Mouse (Mus musculus) forebrain, embryonic 14.5 days (tissue): ENCODE data around the gene Celsr1. TPM values are rescaled to one million over a fixed set of nuclear protein-coding genes. Genes with fewer than 3 reads are reported as not detected.

ENCODE experiments used
- ATAC-seq: fragments of 200-750 bp; cut with Nextera tagmentation; 2 replicates; pipeline ENCODE4 v1.8.0; 2017; ENCODE audit warnings: mild to moderate bottlenecking, moderate library complexity
- DNase-seq: peaks from one replicate; pipeline ENCODE4 v3.0.0-alpha.2; 2015; ENCODE audit warnings: low spot score
- H3K27ac ChIP-seq: fragments of 300-500 bp; sonication (generic); 2 replicates; pipeline ENCODE4 v1.5.1; 2014; ENCODE audit warnings: low read depth, mild to moderate bottlenecking, control low read depth, low read length, moderate library complexity
- H3K27me3 ChIP-seq: fragments of 300-500 bp; sonication (generic); replicated peaks from 2 replicates; pipeline ENCODE4 v1.6.1; 2014; ENCODE audit warnings: low read length, control low read depth, mixed read lengths; ENCODE audit not compliant: control insufficient read depth, insufficient read depth
- H3K36me3 ChIP-seq: fragments of 300-500 bp; sonication (generic); 2 replicates; pipeline ENCODE4 v1.6.1; 2014; ENCODE audit warnings: low read length, control low read depth; ENCODE audit not compliant: control insufficient read depth, insufficient read depth
- H3K4me1 ChIP-seq: fragments of 300-500 bp; sonication (generic); 2 replicates; pipeline ENCODE4 v1.6.1; 2014; ENCODE audit warnings: antibody characterized with exemption, low read length, control low read depth; ENCODE audit not compliant: control insufficient read depth, insufficient read depth
- H3K4me2 ChIP-seq: fragments of 300-500 bp; sonication (generic); 2 replicates; pipeline ENCODE4 v1.6.1; 2014; ENCODE audit warnings: mild to moderate bottlenecking, control low read depth, low read length
- H3K4me3 ChIP-seq: fragments of 300-500 bp; sonication (generic); 2 replicates; pipeline ENCODE4 v1.5.1; 2014; ENCODE audit warnings: low read depth, low read length, control low read depth
- H3K9ac ChIP-seq: fragments of 300-500 bp; sonication (generic); 2 replicates; pipeline ENCODE4 v1.6.1; 2014; ENCODE audit warnings: mild to moderate bottlenecking, low read length, control low read depth, moderate library complexity
- H3K9me3 ChIP-seq: fragments of 300-500 bp; sonication (generic); replicated peaks from 2 replicates; pipeline ENCODE4 v1.6.1; 2016; ENCODE audit warnings: low read length, control low read depth, mixed read lengths; ENCODE audit not compliant: control insufficient read depth
- WGBS: fragments of 180-500 bp; shearing (Covaris S2); extraction: QIAGEN DNeasy Blood & Tissue Kit; methylation state at CpG from one replicate; pipeline ENCODE4 v1.1.7; 2014; 5-methylcytosine and 5-hydroxymethylcytosine counted together
- polyA plus RNA-seq: library from polyadenylated mRNA; unstranded; fragments of >200 nt; fragmentation: Nextera tagmentation; extraction: Ambion mirVana; gene quantifications from 2 replicates; pipeline ENCODE4 v1.2.1, GENCODE M21; 2014

The Celsr1 gene
- polyA plus RNA-seq, 1 experiment from 2014 or later: 9.6 TPM

DNA sequence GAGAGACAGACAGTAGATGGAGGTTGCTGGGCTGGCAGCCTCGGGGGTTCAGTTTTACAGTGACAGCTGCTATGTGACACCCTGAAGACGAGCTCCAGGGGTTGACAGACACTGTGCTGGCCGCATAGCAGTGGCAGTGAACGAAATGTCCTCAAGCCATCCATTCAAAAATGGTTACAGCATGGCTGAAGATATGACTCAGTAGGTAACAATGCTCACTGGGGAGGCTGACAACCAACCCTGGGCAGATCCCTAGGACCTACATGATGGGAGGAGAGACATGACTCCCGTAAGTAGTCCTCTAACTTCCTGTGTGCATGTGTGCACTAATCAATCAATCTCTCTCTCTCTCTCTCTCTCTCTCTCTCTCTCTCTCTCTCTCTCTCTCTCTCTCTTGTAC is 45.7 kb downstream of the Celsr1 start:
- H3K4me2 ChIP-seq: no peak overlapping the region
- ATAC-seq (no peak), DNase-seq (no peak)
- 70% methylated on average over 5 of the region's 5 CpGs for WGBS
- no peaks in the 10 kb centered on the region for H3K9me3 ChIP-seq
- H3K36me3 ChIP-seq: no peaks in the 10 kb centered on the region
- H3K4me3 ChIP-seq: no peak overlapping the region
- H3K27ac ChIP-seq: no peak overlapping the region
- H3K9ac ChIP-seq: no peak overlapping the region
- H3K4me1 ChIP-seq: peaks cover 40% of the 10 kb centered on the region
- no peaks in the 10 kb centered on the region for H3K27me3 ChIP-seq

DNA sequence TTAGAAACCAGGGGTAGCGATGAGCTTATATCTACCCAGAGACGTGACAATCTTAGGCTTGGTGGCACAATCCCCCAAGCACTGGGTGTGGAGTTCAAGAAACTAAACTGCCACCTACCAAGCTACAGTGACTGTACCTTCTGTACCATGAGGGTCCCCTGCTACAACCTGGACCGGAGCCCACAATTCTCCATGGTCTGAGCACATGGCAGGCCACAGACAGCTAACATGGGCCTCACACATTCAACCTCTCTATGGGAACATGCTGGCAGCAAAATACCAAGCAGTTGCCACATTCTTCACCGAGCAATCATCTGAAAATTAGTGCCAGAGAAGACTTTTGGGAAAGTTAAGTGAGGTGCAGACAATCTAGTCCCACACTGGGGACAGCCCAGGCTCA is 47.4 kb downstream of the Celsr1 start:
- no peaks in the 10 kb centered on the region for H3K9me3 ChIP-seq
- H3K27ac ChIP-seq: 0 out of 2 replicates have a peak overlapping the region, but pooled peaks have one; percentile 10
- no peak for DNase-seq
- no peak overlapping the region for H3K9ac ChIP-seq
- no peak overlapping the region for H3K4me3 ChIP-seq
- H3K36me3 ChIP-seq: no peaks in the 10 kb centered on the region
- H3K4me1 ChIP-seq: peaks cover 25% of the 10 kb centered on the region
- ATAC-seq: no peak
- H3K27me3 ChIP-seq: no peaks in the 10 kb centered on the region
- 86% methylated on average over 4 of the region's 4 CpGs for WGBS
- no peak overlapping the region for H3K4me2 ChIP-seq

DNA sequence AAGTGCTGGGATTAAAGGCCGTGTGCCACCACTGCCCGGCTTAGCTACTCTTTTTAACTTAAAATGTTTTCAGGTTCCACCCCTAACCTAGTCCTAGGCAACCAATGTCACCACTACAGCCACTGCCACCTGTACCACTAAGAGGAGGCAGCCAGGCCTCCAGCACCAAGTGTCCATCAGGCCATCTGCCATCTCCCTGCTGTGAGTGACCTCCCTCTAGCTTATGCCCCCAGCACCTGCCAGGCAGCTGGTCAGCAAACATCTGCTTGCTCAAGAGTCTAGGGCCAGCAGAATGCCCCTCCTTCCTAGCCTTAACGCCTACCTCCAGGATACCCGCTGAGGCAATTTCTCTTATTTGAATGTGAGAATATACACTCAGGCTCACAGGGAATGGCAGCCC is 48.0 kb downstream of the Celsr1 start:
- Histone ChIP-seq H3K36me3 (no peaks in the 10 kb centered on the region), H3K4me2 (no peak overlapping the region), H3K4me1 (peaks cover 20% of the 10 kb centered on the region), H3K27ac (no peak overlapping the region), H3K4me3 (no peak overlapping the region), H3K9me3 (no peaks in the 10 kb centered on the region), H3K9ac (no peak overlapping the region), H3K27me3 (no peaks in the 10 kb centered on the region)
- DNase-seq: no peak
- no peak for ATAC-seq
- WGBS: 73% methylated on average over 4 of the region's 4 CpGs

DNA sequence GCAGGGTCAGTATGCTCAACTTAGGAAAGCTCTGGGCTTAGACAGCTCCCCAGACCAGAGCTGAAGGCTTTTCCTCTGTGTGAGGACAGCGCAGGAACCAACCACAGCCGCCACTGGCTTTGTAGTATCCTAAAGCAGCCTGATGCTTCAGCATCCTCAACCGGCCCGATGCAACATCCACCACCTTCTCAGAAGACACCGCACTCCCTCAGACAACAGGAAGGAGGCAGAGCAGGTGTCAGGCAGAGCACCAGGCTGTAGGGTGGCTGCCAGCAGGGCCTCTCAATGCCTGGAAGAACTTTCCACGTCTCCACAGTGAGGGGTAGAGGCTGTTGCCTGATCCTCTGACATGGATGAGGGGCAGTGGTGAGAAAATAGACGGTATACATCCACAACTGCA is 50.4 kb downstream of the Celsr1 start:
- no peak for ATAC-seq
- no peak overlapping the region for H3K27ac ChIP-seq
- WGBS: 91% methylated on average over 7 of the region's 7 CpGs

DNA sequence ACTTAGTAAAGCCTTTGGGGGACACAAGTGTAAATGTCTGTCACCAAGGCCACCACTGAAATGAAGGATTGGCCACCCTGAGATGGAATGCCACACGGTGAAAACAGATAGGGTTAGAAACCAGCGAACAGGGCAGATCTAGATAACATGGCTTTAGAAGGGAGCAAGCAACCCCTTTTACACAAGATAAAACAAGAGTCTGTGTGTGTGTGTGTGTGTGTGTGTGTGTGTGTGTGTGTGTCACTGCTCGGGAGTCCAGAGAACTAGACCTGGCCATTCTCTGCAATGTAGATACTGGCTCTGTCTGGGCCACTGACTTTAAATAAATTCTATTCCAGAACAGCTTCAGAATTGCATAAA is 51.2 kb downstream of the Celsr1 start:
- Histone ChIP-seq H3K36me3 (peaks cover 7% of the 10 kb centered on the region; the same call in 1 of the 2 replicates), H3K27ac (no peak overlapping the region), H3K4me1 (peaks cover 19% of the 10 kb centered on the region), H3K4me3 (no peak overlapping the region), H3K27me3 (no peaks in the 10 kb centered on the region), H3K9ac (no peak overlapping the region), H3K9me3 (no peaks in the 10 kb centered on the region), H3K4me2 (no peak overlapping the region)
- WGBS: 86% methylated on average over 3 of the region's 3 CpGs
- ATAC-seq (no peak), DNase-seq (no peak)

More for the DNA sequence above, 50.4 kb downstream of the Celsr1 start:
- H3K9me3 ChIP-seq: no peaks in the 10 kb centered on the region
- H3K4me3 ChIP-seq: no peak overlapping the region
- no peak overlapping the region for H3K4me2 ChIP-seq
- peaks cover 20% of the 10 kb centered on the region for H3K4me1 ChIP-seq
- H3K9ac ChIP-seq: no peak overlapping the region
- peaks cover 4% of the 10 kb centered on the region; the same call in 1 of the 2 replicates for H3K36me3 ChIP-seq
- DNase-seq: no peak
- H3K27me3 ChIP-seq: no peaks in the 10 kb centered on the region

- no peaks in the 10 kb centered on the region for H3K9me3 ChIP-seq
- H3K4me1 ChIP-seq: peaks cover 24% of the 10 kb centered on the region
- 72% methylated on average over 11 of the region's 11 CpGs for WGBS
- no peak overlapping the region for H3K27ac ChIP-seq
- no peak overlapping the region for H3K4me3 ChIP-seq
- H3K4me2 ChIP-seq: no peak overlapping the region
- no peak for DNase-seq
- H3K36me3 ChIP-seq: peaks cover 7% of the 10 kb centered on the region; the same call in 1 of the 2 replicates
- no peak overlapping the region for H3K9ac ChIP-seq
- ATAC-seq: no peak
- no peaks in the 10 kb centered on the region for H3K27me3 ChIP-seq
These were observed 51.7 kb downstream of the Celsr1 start for GRCm38 (mm10) chr15:85981768-85982415.

GRCm38 (mm10) chr15:85977086-85977485 is 56.5 kb downstream of the Celsr1 start:
- Histone ChIP-seq H3K4me1 (peaks cover 34% of the 10 kb centered on the region), H3K9ac (no peak overlapping the region), H3K27me3 (no peaks in the 10 kb centered on the region), H3K27ac (peak overlapping the region; percentile 29; the same call in 1 of the 2 replicates), H3K4me2 (no peak overlapping the region), H3K36me3 (peaks cover 7% of the 10 kb centered on the region; the same call in 1 of the 2 replicates), H3K4me3 (no peak overlapping the region), H3K9me3 (no peaks in the 10 kb centered on the region)
- ATAC-seq: peak; percentile 21; the same call in 1 of the 2 replicates
- WGBS: 61% methylated on average over 9 of the region's 9 CpGs
- peak; percentile 54 for DNase-seq

GRCm38 (mm10) chr15:85975746-85976145 is 57.8 kb downstream of the Celsr1 start:
- peak; percentile 76 for DNase-seq
- ATAC-seq: peak; percentile 28; the same call in 1 of the 2 replicates
- Histone ChIP-seq H3K4me3 (no peak overlapping the region), H3K9me3 (no peaks in the 10 kb centered on the region), H3K27ac (peak overlapping the region; percentile 81), H3K36me3 (peaks cover 7% of the 10 kb centered on the region; the same call in 1 of the 2 replicates), H3K4me1 (peaks cover 34% of the 10 kb centered on the region), H3K27me3 (no peaks in the 10 kb centered on the region), H3K4me2 (peak overlapping the region; percentile 8), H3K9ac (0 out of 2 replicates have a peak overlapping the region, but pooled peaks have one; percentile 17)
- 15% methylated on average over 16 of the region's 16 CpGs for WGBS

DNA sequence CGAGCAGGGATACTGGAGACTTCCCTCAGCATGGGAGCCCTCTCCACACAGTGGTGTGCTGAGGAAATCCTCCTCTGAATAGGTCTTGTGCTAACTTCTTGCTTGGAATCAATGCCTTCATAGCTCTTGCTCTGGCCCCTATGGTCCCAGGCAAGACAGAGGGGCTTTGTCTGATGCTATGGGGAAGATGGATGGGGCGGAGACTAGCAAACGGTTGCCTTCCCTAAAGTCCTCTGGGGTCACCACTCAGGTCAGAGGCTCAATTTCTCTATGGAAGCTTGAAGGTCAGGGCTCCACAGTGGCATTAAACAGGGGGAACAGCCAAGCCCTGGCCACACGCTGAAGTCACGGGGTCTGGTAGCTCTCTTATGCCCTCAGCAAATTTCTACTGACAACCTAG is 62.0 kb downstream of the Celsr1 start:
- 55% methylated on average over 5 of the region's 5 CpGs for WGBS
- Histone ChIP-seq H3K4me2 (no peak overlapping the region), H3K27me3 (no peaks in the 10 kb centered on the region), H3K4me3 (no peak overlapping the region), H3K9me3 (no peaks in the 10 kb centered on the region), H3K27ac (peak overlapping the region; percentile 21; the same call in 1 of the 2 replicates), H3K9ac (no peak overlapping the region), H3K36me3 (no peaks in the 10 kb centered on the region), H3K4me1 (peaks cover 35% of the 10 kb centered on the region)
- ATAC-seq (no peak), DNase-seq (no peak)
